Mouse (Mus musculus) lung, postnatal 0 days (tissue): Measurements from ENCODE around the gene Ak7. TPM values are rescaled to one million over a fixed set of nuclear protein-coding genes. Genes with fewer than 3 reads are reported as not detected.

ENCODE experiments used
- ATAC-seq: fragments of 200-750 bp; cut with Nextera tagmentation; 2 replicates; pipeline ENCODE4 v1.8.0; 2017; ENCODE audit warnings: moderate library complexity
- DNase-seq: peaks from one replicate; pipeline ENCODE4 v3.0.0-alpha.2; 2016; ENCODE audit warnings: low spot score
- H3K27ac ChIP-seq: fragments of 300-500 bp; sonication (generic); 2 replicates; pipeline ENCODE4 v1.5.1; 2014; ENCODE audit warnings: antibody characterized with exemption, mild to moderate bottlenecking, low read length, mixed read lengths
- H3K27me3 ChIP-seq: fragments of 300-500 bp; sonication (generic); replicated peaks from 2 replicates; pipeline ENCODE4 v1.6.1; 2014; ENCODE audit warnings: low read length, mixed read lengths; ENCODE audit not compliant: insufficient read depth
- H3K36me3 ChIP-seq: fragments of 300-500 bp; sonication (generic); 2 replicates; pipeline ENCODE4 v1.6.1; 2014; ENCODE audit warnings: low read length, mixed read lengths; ENCODE audit not compliant: insufficient read depth
- H3K4me1 ChIP-seq: fragments of 300-500 bp; sonication (generic); 2 replicates; pipeline ENCODE4 v1.6.1; 2014; ENCODE audit warnings: antibody characterized with exemption, low read depth, low read length, mixed read lengths; ENCODE audit not compliant: insufficient read depth
- H3K4me2 ChIP-seq: fragments of 300-500 bp; sonication (generic); replicated peaks from 2 replicates; pipeline ENCODE4 v1.6.1; 2014; ENCODE audit warnings: low read depth, mild to moderate bottlenecking, low read length, moderate library complexity, mixed read lengths
- H3K4me3 ChIP-seq: fragments of 300-500 bp; sonication (generic); 2 replicates; pipeline ENCODE4 v1.5.1; 2014; ENCODE audit warnings: low read depth, low read length
- H3K9ac ChIP-seq: fragments of 300-500 bp; sonication (generic); replicated peaks from 2 replicates; pipeline ENCODE4 v1.6.1; 2014; ENCODE audit warnings: low read depth, mild to moderate bottlenecking
- H3K9me3 ChIP-seq: fragments of 300-500 bp; sonication (generic); 2 replicates; pipeline ENCODE4 v1.6.1; 2016; ENCODE audit warnings: low read length, mixed read lengths
- CTCF ChIP-seq: IDR thresholded peaks from 2 replicates; pipeline ENCODE4 v1.5.1; 2016; ENCODE audit warnings: antibody characterized with exemption, mild to moderate bottlenecking
- EP300 ChIP-seq: IDR thresholded peaks from 2 replicates; pipeline ENCODE4 v1.6.1; 2016; ENCODE audit warnings: antibody characterized with exemption, mild to moderate bottlenecking, control low read depth
- WGBS: fragments of 180-500 bp; shearing (Covaris S2); extraction: QIAGEN DNeasy Blood & Tissue Kit; methylation state at CpG from one replicate; pipeline ENCODE4 v1.1.7; 2014; 5-methylcytosine and 5-hydroxymethylcytosine counted together
- polyA plus RNA-seq: library from polyadenylated mRNA; unstranded; fragments of >200 nt; fragmentation: Nextera tagmentation; extraction: Ambion mirVana; gene quantifications from 2 replicates; pipeline ENCODE4 v1.2.1, GENCODE M21; 2015

The Ak7 gene
- polyA plus RNA-seq, 1 experiment from 2014 or later = 3.2 TPM

DNA sequence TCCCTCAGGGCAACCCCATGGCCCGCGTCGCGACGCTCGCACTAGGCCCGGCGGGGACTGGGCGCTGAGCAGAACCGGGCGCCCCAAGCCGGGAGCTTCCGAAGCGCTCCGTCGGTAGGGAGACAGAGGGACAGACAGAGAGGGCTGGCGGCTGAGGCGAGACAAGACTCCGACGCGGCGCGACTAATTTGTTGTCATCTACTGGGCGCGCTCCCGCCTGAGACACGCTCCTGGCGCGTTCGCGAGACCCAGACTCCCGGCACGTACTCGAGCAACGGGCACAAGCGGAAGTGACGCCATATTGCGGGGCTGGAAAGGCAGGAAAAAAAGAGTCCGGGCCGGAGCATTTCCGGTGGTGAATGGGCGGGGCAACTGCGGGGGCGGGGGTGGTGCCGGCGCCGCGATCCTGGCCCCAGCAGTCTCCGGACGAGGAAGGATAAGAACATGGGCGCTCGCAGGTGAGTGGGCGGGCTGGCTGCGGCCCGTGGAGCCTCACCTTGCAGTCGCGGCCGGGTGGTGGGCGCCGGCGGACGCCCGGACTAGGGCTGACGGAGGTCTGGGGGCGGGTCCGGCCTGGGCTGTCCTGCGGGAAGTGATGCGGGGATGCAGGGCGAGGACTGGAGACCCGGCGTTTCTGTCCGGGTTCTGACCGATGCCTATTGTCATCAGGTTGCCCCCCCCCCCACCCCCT lies 20.6 kb upstream of the Ak7 start, which contains the start of gene Atg2b:
Gene Atg2b (minus strand): TSS at position 211 of the 691 bp plus-strand sequence.
- DNase-seq (peak; percentile 97), ATAC-seq (peak; percentile 95)
- H3K4me1 ChIP-seq = peaks cover 13% of the 10 kb centered on the region; the same call in 1 of the 2 replicates
- H3K27ac ChIP-seq = peak within 1 kb of the TSS; percentile 95
- no peaks in the 10 kb centered on the region for H3K9me3 ChIP-seq
- under 1% methylated on average over 42 of the region's 73 CpGs for WGBS
- TF ChIP-seq CTCF (no peak), EP300 (no peak)
- H3K4me2 ChIP-seq = peak within 1 kb of the TSS; percentile 96
- H3K9ac ChIP-seq = peak within 1 kb of the TSS; percentile 90
- H3K27me3 ChIP-seq = no peaks in the 10 kb centered on the region
- H3K4me3 ChIP-seq = peak within 1 kb of the TSS; percentile 83
- H3K36me3 ChIP-seq = no peaks in the 10 kb centered on the region

DNA sequence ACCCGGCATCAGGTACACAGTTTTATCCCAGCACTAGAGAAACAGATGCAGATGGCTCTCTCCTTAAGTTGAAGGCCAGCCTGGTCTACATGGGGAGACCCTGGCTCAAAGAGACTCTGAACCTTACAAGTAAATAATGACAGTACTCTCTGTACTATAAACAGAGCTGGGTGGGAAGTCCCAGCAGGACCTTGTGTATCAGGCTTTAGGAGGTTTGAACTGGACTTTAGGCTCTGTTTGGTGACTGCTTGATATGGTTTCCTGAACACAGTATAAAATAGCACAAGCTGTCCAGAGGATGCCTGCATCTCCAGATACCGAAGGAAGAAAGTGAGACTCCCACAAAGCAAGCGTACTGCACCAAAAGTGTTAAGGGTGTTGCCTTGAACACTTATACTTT lies 19.0 kb upstream of the Ak7 start:
- Histone ChIP-seq H3K27ac (no peak overlapping the region), H3K4me1 (peaks cover 13% of the 10 kb centered on the region; the same call in 1 of the 2 replicates), H3K9me3 (no peaks in the 10 kb centered on the region), H3K4me3 (no peak overlapping the region), H3K36me3 (no peaks in the 10 kb centered on the region), H3K4me2 (no peak overlapping the region), H3K27me3 (no peaks in the 10 kb centered on the region), H3K9ac (no peak overlapping the region)
- no peak for ATAC-seq
- 86% methylated on average over 3 of the region's 3 CpGs for WGBS
- TF ChIP-seq EP300 (no peak), CTCF (no peak)
- DNase-seq = no peak

DNA sequence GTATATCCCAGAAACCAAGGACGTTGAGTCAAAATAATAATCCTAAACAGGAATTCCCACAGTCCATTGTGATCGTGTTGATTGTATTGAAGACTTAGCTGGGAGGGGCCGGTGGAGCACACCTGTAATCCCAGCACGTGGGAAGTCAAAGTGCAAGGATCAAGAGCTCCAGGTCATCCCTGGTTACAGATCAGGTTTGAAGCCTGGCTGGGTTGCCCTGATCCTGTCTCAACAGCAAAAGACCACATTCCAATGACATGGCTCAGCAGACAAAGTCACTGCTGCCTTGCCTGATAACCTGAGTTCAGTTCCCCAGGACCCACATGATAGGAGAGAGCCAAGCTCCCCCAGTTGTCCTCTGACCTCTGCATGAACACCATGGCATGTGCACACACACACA lies 18.4 kb upstream of the Ak7 start:
- DNase-seq = no peak
- no peak overlapping the region for H3K27ac ChIP-seq
- no peak for TF ChIP-seq CTCF
- TF ChIP-seq EP300 = no peak
- H3K4me3 ChIP-seq = no peak overlapping the region
- 82% methylated on average over 4 of the region's 4 CpGs for WGBS
- no peak for ATAC-seq
- H3K4me2 ChIP-seq = no peak overlapping the region
- no peaks in the 10 kb centered on the region for H3K27me3 ChIP-seq
- no peaks in the 10 kb centered on the region for H3K36me3 ChIP-seq
- H3K4me1 ChIP-seq = peaks cover 13% of the 10 kb centered on the region; the same call in 1 of the 2 replicates
- no peaks in the 10 kb centered on the region for H3K9me3 ChIP-seq
- H3K9ac ChIP-seq = no peak overlapping the region

DNA sequence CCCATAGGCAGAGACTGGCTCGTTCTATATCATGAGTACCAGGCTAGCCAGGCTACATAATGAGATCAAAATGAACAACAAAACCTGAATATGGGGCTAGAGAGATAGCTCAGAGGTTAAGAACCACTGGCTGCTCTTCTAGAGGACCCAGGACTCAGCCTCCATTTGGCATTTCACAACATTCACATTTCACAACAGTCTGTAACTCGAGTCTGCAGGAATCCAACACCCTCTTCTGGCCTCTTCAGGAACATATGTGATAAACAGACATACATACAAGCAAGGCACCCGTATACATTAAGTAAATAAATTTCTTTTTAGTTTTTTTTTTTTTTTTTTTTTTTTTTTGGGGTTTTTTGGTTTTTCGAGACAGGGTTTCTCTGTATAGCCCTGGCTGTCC lies 17.2 kb upstream of the Ak7 start:
- no peak overlapping the region for H3K4me3 ChIP-seq
- DNase-seq (peak; percentile 64), ATAC-seq (no peak)
- peaks cover 10% of the 10 kb centered on the region; the same call in 1 of the 2 replicates for H3K4me1 ChIP-seq
- no peak overlapping the region for H3K9ac ChIP-seq
- no peaks in the 10 kb centered on the region for H3K27me3 ChIP-seq
- no peaks in the 10 kb centered on the region for H3K36me3 ChIP-seq
- H3K27ac ChIP-seq = no peak overlapping the region
- TF ChIP-seq EP300 (no peak), CTCF (peak; percentile 17; the same call in 1 of the 2 replicates)
- WGBS = 61% methylated on average over 4 of the region's 4 CpGs
- H3K9me3 ChIP-seq = no peaks in the 10 kb centered on the region
- H3K4me2 ChIP-seq = no peak overlapping the region

DNA sequence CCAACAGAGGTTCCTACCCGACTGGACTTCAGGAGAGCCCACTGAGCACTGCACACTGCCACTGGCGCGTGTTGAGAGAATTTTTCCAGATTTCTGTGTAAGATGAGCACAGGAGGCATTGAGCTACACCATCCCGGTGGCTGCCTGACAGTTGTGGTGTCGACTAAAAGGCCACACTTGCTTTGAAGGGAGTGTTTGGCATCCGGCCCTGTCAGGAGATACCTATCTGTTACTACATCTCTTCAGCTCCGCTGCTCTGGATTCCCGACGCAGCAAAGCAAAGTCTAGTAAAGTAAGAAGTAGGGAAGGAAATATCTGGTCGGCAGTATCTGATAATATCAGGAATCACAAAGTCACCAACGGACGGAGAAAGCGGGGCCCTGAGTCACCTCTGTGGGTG lies 16.3 kb upstream of the Ak7 start:
- H3K27me3 ChIP-seq = no peaks in the 10 kb centered on the region
- no peak overlapping the region for H3K27ac ChIP-seq
- ATAC-seq (no peak), DNase-seq (no peak)
- H3K9me3 ChIP-seq = no peaks in the 10 kb centered on the region
- H3K36me3 ChIP-seq = no peaks in the 10 kb centered on the region
- 91% methylated on average over 13 of the region's 13 CpGs for WGBS
- no peak overlapping the region for H3K4me2 ChIP-seq
- H3K9ac ChIP-seq = no peak overlapping the region
- TF ChIP-seq CTCF (no peak), EP300 (no peak)
- H3K4me1 ChIP-seq = peaks cover 4% of the 10 kb centered on the region; the same call in 1 of the 2 replicates
- H3K4me3 ChIP-seq = no peak overlapping the region

DNA sequence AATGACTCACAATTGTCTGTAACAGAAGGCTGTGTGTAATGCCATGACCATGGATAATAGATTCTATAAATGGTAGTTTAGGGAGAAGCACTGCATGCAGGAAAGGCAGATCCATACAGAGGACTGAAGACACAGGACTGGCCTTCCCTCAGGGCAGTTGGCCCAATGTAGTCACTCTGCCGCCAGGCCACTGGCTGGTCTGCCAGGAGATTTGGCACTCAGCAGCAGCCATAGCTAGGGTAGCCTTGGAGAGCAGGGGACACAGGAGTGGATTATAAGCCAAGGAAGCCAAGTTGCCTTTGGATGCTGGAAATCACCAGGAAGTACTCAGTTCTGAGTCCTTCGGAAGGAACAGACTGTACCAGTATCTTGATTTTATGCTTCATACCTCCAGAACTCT lies 11.8 kb upstream of the Ak7 start:
- H3K27ac ChIP-seq = no peak overlapping the region
- WGBS = 96% methylated on average over 2 of the region's 2 CpGs
- H3K4me3 ChIP-seq = no peak overlapping the region
- TF ChIP-seq CTCF (no peak), EP300 (no peak)
- no peaks in the 10 kb centered on the region for H3K4me1 ChIP-seq
- no peak overlapping the region for H3K4me2 ChIP-seq
- H3K9me3 ChIP-seq = no peaks in the 10 kb centered on the region
- DNase-seq = no peak
- no peaks in the 10 kb centered on the region for H3K27me3 ChIP-seq
- H3K36me3 ChIP-seq = no peaks in the 10 kb centered on the region
- H3K9ac ChIP-seq = no peak overlapping the region
- no peak for ATAC-seq
